Mouse (Mus musculus) C2C12 (cell line): ENCODE measurements around the gene Cfap43. TPM values are rescaled to one million over a fixed set of nuclear protein-coding genes. Genes with fewer than 3 reads are reported as not detected.
A peak's percentile ranks its signal among the peaks of the same experiment; 100 is the strongest.
"Not testable (repeated sequence)": the region's sequence is repeated elsewhere in the genome, so short reads cannot be mapped to it uniquely, and the experiment has no call there.

Source experiments
- H3K27me3 ChIP-seq: one replicate; pipeline ENCODE4 v1.6.1; 2011; ENCODE audit not compliant: control insufficient read depth, insufficient read depth, insufficient read length
- H3K36me3 ChIP-seq: one replicate; pipeline ENCODE4 v1.6.1; 2011; ENCODE audit not compliant: control insufficient read depth, insufficient read depth
- H3K4me3 ChIP-seq: one replicate; pipeline ENCODE4 v1.5.1; 2011; ENCODE audit warnings: mild to moderate bottlenecking, control low read depth; ENCODE audit not compliant: poor library complexity, insufficient read depth, severe bottlenecking
- H3K79me2 ChIP-seq: one replicate; pipeline ENCODE4 v1.6.1; 2011; ENCODE audit not compliant: control insufficient read depth, insufficient read depth
- H3K79me3 ChIP-seq: one replicate; pipeline ENCODE4 v1.6.1; 2011; ENCODE audit warnings: low read depth, control low read depth
- H3ac ChIP-seq: one replicate; pipeline ENCODE3; 2011; ENCODE audit warnings: low read depth; ENCODE audit not compliant: control insufficient read depth, insufficient read length
- CEBPB ChIP-seq: IDR thresholded peaks from one replicate; pipeline ENCODE4 v1.6.1; 2011; ENCODE audit warnings: low read depth, mild to moderate bottlenecking, control low read depth, moderate library complexity
- CTCF ChIP-seq: IDR thresholded peaks from one replicate; pipeline ENCODE4 v1.5.1; 2011; ENCODE audit not compliant: control insufficient read depth, insufficient read depth, insufficient read length
- FOSL1 ChIP-seq: IDR thresholded peaks from one replicate; pipeline ENCODE4 v1.8.0; 2011; ENCODE audit warnings: mild to moderate bottlenecking, low read length; ENCODE audit not compliant: poor library complexity, insufficient read depth, severe bottlenecking
- MAX ChIP-seq: IDR thresholded peaks from one replicate; pipeline ENCODE4 v1.6.1; 2011; ENCODE audit warnings: mild to moderate bottlenecking, control low read depth
- MYOD1 ChIP-seq: IDR thresholded peaks from one replicate; pipeline ENCODE4 v1.6.1; 2011; ENCODE audit warnings: low read depth; ENCODE audit not compliant: control insufficient read depth, insufficient read length
- MYOG ChIP-seq: IDR thresholded peaks from one replicate; pipeline ENCODE4 v1.6.1; 2011; ENCODE audit not compliant: control insufficient read depth, insufficient read length; ENCODE audit errors: extremely low read depth
- USF1 ChIP-seq: IDR thresholded peaks from one replicate; pipeline ENCODE4 v1.6.1; 2011; ENCODE audit warnings: low read depth, mild to moderate bottlenecking, control low read depth, moderate library complexity
- polyA plus RNA-seq: library from polyadenylated mRNA; unstranded; fragments of >200 nt; fragmentation: generic; extraction: Trizol; gene quantifications from one replicate; pipeline ENCODE4 v1.2.1, GENCODE M21; 2012; ENCODE audit warnings: missing spikeins

Gene Cfap43
- polyA plus RNA-seq, 1 experiment = 0.07 TPM

- Histone ChIP-seq H3K79me3 (no peaks in the 10 kb centered on the region), H3K27me3 (no peaks in the 10 kb centered on the region), H3K36me3 (no peaks in the 10 kb centered on the region), H3K4me3 (no peak overlapping the region), H3ac (no peak overlapping the region), H3K79me2 (no peaks in the 10 kb centered on the region)
- TF ChIP-seq MYOD1 (no peak), FOSL1 (no peak), USF1 (no peak), CEBPB (no peak), MAX (no peak), CTCF (no peak)
These were observed 69.4 kb downstream of the Cfap43 start for GRCm38 (mm10) chr19:47849735-47850134.

- H3K79me2 ChIP-seq, H3K4me3 ChIP-seq, H3ac ChIP-seq, H3K36me3 ChIP-seq, H3K27me3 ChIP-seq, H3K79me3 ChIP-seq: not testable (repeated sequence)
These were observed 77.9 kb downstream of the Cfap43 start for GRCm38 (mm10) chr19:47841234-47841633.

DNA sequence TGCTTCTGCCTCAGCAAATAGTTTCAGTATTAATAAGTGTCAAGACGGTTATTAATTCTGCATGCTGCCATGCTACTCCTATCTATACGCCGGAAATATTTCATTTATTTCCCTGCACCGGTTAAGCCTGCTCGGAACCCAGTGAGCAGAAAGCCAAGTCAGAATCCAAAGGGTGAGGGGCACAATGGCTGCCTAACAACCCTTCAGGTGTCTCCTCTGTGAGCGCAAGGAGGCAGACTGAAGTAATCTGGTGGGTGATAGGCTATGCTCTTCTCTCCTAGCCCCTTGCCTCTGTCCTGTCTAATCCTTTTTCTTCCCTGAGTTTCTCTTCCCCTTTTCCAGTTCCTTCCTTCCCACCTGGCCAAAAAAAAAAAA lies 81.6 kb downstream of the Cfap43 start:
- Histone ChIP-seq H3K4me3 (no peak overlapping the region), H3K79me2 (no peaks in the 10 kb centered on the region), H3K27me3 (no peaks in the 10 kb centered on the region), H3ac (no peak overlapping the region), H3K36me3 (no peaks in the 10 kb centered on the region), H3K79me3 (no peaks in the 10 kb centered on the region)
- TF ChIP-seq MAX (no peak), MYOD1 (no peak), FOSL1 (no peak), CTCF (no peak), CEBPB (no peak), MYOG (no peak), USF1 (no peak)

DNA sequence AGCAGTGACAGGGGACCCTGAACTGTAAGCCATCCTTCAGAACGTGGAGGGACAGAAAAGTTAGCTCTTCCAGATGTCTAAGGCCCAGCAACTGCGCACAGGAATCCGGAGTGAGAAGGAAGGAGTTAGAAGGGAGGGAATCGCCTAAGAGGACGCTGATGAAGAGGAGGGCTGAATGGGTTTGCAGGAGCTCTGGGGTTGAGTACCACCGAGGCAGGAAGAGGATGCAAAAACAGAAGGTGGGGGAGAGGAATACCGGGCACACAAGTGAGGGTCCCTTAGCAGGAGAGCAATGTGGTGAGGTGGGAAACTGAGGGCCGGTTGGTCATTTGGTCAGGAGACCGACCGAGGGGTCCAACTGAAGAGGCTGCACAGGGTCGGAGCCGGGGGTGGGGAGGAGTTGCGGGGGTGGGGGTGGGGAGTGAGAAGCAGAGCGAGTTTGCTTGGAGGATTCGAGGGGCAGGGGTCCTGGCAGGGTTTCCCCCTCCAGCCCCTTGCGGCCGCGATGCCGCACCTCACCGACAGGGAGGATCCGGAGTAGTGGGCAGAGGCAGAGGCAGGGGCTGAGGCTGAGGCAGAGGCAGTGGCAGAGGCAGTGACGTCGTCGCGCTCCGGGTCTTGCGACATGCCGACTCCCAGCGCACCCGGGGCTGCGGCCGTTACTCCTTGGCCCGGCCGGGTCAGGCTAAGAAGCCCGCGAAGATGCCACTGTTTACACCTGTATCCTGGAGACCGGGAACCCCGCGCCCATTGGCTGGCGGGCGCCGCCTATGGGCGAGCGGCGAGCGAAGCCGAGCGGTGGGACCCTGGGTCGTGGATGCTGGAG lies 82.2 kb downstream of the Cfap43 start:
- Histone ChIP-seq H3K27me3 (no peaks in the 10 kb centered on the region), H3K79me2 (no peaks in the 10 kb centered on the region), H3ac (peak overlapping the region; percentile 1), H3K4me3 (no peak overlapping the region), H3K79me3 (no peaks in the 10 kb centered on the region), H3K36me3 (no peaks in the 10 kb centered on the region)
- TF ChIP-seq CEBPB (peak; percentile 42), CTCF (no peak)

DNA sequence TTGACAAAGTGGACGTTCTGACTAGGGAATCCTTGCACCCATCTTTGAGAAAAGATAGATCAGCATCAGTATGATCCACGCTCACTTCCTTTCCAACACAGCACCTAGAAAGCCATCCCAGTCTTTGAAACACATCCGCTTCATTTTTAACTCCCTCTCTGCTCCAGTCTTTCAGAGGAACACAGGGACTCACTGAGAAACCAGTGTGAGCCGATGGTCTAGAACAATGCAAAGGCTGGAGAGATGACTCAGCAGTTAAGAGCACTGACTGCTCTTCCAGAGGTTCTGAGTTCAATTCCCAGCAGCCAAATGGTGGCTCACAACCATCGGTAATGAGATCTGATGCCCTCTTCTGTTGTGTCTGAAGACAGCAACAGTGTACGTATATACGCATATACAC lies 83.3 kb downstream of the Cfap43 start:
- no peak for TF ChIP-seq CEBPB
- no peak for TF ChIP-seq MYOG
- TF ChIP-seq FOSL1 = no peak
- TF ChIP-seq MYOD1 = no peak
- TF ChIP-seq USF1 = no peak
- no peak for TF ChIP-seq CTCF
- TF ChIP-seq MAX = no peak
- H3ac ChIP-seq = no peak overlapping the region
- no peaks in the 10 kb centered on the region for H3K79me2 ChIP-seq
- no peaks in the 10 kb centered on the region for H3K27me3 ChIP-seq
- H3K79me3 ChIP-seq = no peaks in the 10 kb centered on the region
- no peaks in the 10 kb centered on the region for H3K36me3 ChIP-seq
- no peak overlapping the region for H3K4me3 ChIP-seq

- no peaks in the 10 kb centered on the region for H3K79me3 ChIP-seq
- no peak overlapping the region for H3ac ChIP-seq
- no peaks in the 10 kb centered on the region for H3K36me3 ChIP-seq
- no peak for TF ChIP-seq CEBPB
- TF ChIP-seq FOSL1 = no peak
- no peak for TF ChIP-seq CTCF
- TF ChIP-seq MAX = no peak
- no peak for TF ChIP-seq MYOD1
- TF ChIP-seq MYOG = no peak
- no peak for TF ChIP-seq USF1
- H3K27me3 ChIP-seq = no peaks in the 10 kb centered on the region
- no peaks in the 10 kb centered on the region for H3K79me2 ChIP-seq
- H3K4me3 ChIP-seq = no peak overlapping the region
These were observed 84.5 kb downstream of the Cfap43 start for GRCm38 (mm10) chr19:47834614-47835013.
